Mouse (Mus musculus) adrenal gland, postnatal 4 days (tissue): ENCODE data around the gene Gm11758. TPM values are rescaled to one million over a fixed set of nuclear protein-coding genes. Genes with fewer than 3 reads are reported as not detected.
"Not testable (repeated sequence)": the region's sequence is repeated elsewhere in the genome, so short reads cannot be mapped to it uniquely, and the experiment has no call there.

Experiments used
- DNase-seq, 2 experiments: peaks; one replicate each; pipeline ENCODE4 v3.0.0; 2021 to 2022; ENCODE audit warnings: low spot score in 2 of 2, mixed read lengths in 2 of 2
- long read RNA-seq, 2 experiments: library from polyadenylated mRNA; stranded (forward); transcript quantifications; one replicate each; pipeline ENCODE4 v2.0.0; 2021
- total RNA-seq, 2 experiments: library from RNA; stranded (reverse); gene quantifications; 2 replicates each; pipeline ENCODE4 v1.2.3; 2021

Gm11758 gene
- not detected for total RNA-seq
- long read RNA-seq, experiment 1, result 0 reads
- long read RNA-seq, experiment 2, result 0 reads

GRCm38 (mm10) chr4:73876166-73876565 is at the start of gene Gm11758:
TSS of gene Gm11758 (minus strand) at chr4:73876266.
- DNase-seq, result not testable (repeated sequence)

- DNase-seq, result not testable (repeated sequence)
Measured at GRCm38 (mm10) chr4:73920660-73921059, 44.6 kb upstream of the Gm11758 start, which contains the start of gene Gm11756. TSS of gene Gm11756 (minus strand) at chr4:73920760.

DNA sequence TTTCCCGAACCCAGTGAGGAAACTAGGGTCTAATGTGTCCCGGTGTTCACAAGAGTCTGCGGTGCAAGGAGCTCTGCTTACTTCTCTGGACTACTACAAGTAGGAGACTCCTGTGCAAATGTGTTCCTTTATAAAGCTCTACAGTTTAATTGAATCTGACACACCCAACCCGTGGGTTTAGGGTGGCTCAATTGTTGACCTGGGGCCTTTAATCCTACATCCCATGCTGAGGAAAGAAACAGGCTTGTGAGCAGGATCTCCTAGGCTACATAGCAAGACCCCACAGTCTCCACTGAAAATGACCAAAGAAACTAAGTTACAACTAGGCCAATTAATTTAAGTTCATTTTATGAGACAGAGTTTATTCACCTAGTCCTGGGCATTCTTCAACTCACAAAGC is 29.8 kb upstream of the Gm11758 start, which contains the start of gene Gm13871:
Gm13871 (minus strand) TSS at position 101 of the 400 bp plus-strand sequence.
- not testable (repeated sequence) for DNase-seq

DNA sequence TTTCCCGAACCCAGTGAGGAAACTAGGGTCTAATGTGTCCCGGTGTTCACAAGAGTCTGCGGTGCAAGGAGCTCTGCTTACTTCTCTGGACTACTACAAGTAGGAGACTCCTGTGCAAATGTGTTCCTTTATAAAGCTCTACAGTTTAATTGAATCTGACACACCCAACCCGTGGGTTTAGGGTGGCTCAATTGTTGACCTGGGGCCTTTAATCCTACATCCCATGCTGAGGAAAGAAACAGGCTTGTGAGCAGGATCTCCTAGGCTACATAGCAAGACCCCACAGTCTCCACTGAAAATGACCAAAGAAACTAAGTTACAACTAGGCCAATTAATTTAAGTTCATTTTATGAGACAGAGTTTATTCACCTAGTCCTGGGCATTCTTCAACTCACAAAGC is 14.9 kb upstream of the Gm11758 start, which contains the start of gene Gm11757:
Gm11757 (minus strand) TSS at position 101 of the 400 bp plus-strand sequence.
- DNase-seq, result not testable (repeated sequence)

DNA sequence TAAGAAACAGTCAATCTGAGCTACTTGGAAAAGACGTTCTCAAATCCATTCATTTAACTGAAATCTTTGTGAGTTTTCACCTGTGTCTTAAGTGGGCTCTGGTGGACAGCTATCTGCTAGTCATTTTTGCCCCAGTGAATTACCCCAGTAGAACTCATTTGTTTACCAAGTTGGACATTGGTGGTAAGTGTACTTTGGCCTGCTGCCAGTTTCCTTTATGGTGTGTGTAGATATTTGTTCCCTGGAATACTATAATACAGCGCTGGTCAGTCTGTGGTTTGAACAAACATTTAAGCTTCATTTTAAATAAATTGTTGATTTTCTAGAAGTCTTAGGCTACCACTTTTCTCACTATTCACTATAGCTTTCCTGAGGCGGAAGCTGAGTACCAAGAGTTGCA is 49.5 kb downstream of the Gm11758 start:
- no peak for DNase-seq

Other genes with a start within 250 kb of the Gm11758 start
- not detected for gene Gm11236, start 238.1 kb downstream of the Gm11758 start, total RNA-seq
- gene Gm11239, start 207.9 kb downstream of the Gm11758 start, total RNA-seq, result not detected
- gene Gm428, start 192.8 kb downstream of the Gm11758 start, total RNA-seq, result not detected
- gene Rasef, start 85.3 kb downstream of the Gm11758 start, total RNA-seq, result under 1 TPM; 0.11 to 0.92 TPM
- gene Gm11757, start 14.8 kb upstream of the Gm11758 start, total RNA-seq, result not detected
- gene Gm13871, start 29.7 kb upstream of the Gm11758 start, total RNA-seq, result not detected
- gene Gm11756, start 44.5 kb upstream of the Gm11758 start, total RNA-seq, result not detected
- under 1 TPM; 0.39 to 0.51 TPM for gene 2310002L09Rik, start 74.6 kb upstream of the Gm11758 start, total RNA-seq
- 1 to 10 TPM; 1.9 to 2.0 TPM for gene Frmd3, start 137.2 kb upstream of the Gm11758 start, total RNA-seq